Mouse (Mus musculus): ENCODE measurements at regions not wholly inside any gene's neighbourhood (a gene's known extent, or its start where the extent isn't known, plus 50 kb on each side); places are given as distances from the start of the nearest gene placed in this dataset.

DNA sequence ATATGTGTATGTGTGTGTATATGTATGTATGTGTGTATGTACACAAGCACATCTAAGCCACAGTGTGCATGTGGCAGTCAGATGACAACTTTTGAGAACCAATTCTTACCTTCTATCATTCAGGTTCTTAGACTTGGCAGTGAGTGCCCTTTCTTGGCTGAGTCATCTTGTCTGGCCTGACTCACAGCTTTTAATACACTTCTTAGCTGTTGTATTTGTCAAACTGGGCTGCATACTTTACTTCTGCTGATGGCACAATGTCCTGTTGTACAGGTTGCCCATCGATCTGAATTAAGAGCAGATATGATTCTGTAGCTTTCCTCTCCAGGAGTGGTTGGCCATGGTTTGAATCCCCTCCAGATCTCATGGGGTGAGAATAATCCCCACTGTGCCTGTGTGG lies 139.1 kb upstream of the Zfp648 start:
- Histone ChIP-seq H3K4me1 (no peaks in the 10 kb centered on the region), H3K36me3 (no peaks in the 10 kb centered on the region), H3K27ac (replicated peaks) (no peak overlapping the region), H3K27me3 (no peaks in the 10 kb centered on the region), H3K4me2 (replicated peaks) (no peak overlapping the region), H3K9ac (replicated peaks) (no peak overlapping the region), H3K4me3 (no peak overlapping the region), H3K9me3 (peaks cover 7% of the 10 kb centered on the region; the same call in 1 of the 2 replicates)
- 90% methylated on average over 1 of the region's 1 CpGs for WGBS
- no peak for ATAC-seq (ENCODE audit: low FRiP score, low read depth)

- Histone ChIP-seq H3K36me3 (no peaks in the 10 kb centered on the region), H3K4me1 (no peaks in the 10 kb centered on the region), H3K27me3 (no peaks in the 10 kb centered on the region), H3K9ac (replicated peaks) (no peak overlapping the region), H3K4me3 (no peak overlapping the region), H3K9me3 (peaks cover 7% of the 10 kb centered on the region; the same call in 1 of the 2 replicates), H3K4me2 (replicated peaks) (no peak overlapping the region), H3K27ac (replicated peaks) (no peak overlapping the region)
- WGBS = 88% methylated on average over 7 of the region's 7 CpGs
- ATAC-seq (ENCODE audit: low FRiP score, low read depth) = no peak
Measured at GRCm38 (mm10) chr1:154062666-154063065, 138.3 kb upstream of the Zfp648 start.

DNA sequence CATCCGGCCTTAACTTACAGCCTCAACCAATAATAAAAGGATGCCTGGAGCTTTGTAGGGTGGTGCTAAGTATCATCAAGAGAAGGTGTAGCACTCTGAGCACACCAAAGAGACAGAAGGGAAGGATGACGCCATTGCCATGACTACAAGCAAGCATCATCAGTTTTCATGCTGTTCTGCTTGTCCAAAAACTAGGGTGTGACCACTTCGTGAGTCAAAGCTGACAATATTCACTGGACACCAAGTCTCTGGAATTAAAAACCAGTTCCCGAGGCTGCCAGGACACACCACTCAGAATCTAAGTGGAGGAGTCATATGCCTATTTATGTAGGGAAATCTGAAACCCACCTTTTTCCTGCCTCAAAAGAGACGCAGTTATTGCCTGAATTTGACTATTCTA lies 136.4 kb upstream of the Zfp648 start:
- Histone ChIP-seq H3K4me2 (replicated peaks) (no peak overlapping the region), H3K4me1 (no peaks in the 10 kb centered on the region), H3K9ac (replicated peaks) (no peak overlapping the region), H3K27me3 (no peaks in the 10 kb centered on the region), H3K4me3 (no peak overlapping the region), H3K36me3 (no peaks in the 10 kb centered on the region), H3K9me3 (no peaks in the 10 kb centered on the region), H3K27ac (replicated peaks) (no peak overlapping the region)
- no peak for ATAC-seq (ENCODE audit: low FRiP score, low read depth)
- WGBS = 79% methylated on average over 5 of the region's 5 CpGs

DNA sequence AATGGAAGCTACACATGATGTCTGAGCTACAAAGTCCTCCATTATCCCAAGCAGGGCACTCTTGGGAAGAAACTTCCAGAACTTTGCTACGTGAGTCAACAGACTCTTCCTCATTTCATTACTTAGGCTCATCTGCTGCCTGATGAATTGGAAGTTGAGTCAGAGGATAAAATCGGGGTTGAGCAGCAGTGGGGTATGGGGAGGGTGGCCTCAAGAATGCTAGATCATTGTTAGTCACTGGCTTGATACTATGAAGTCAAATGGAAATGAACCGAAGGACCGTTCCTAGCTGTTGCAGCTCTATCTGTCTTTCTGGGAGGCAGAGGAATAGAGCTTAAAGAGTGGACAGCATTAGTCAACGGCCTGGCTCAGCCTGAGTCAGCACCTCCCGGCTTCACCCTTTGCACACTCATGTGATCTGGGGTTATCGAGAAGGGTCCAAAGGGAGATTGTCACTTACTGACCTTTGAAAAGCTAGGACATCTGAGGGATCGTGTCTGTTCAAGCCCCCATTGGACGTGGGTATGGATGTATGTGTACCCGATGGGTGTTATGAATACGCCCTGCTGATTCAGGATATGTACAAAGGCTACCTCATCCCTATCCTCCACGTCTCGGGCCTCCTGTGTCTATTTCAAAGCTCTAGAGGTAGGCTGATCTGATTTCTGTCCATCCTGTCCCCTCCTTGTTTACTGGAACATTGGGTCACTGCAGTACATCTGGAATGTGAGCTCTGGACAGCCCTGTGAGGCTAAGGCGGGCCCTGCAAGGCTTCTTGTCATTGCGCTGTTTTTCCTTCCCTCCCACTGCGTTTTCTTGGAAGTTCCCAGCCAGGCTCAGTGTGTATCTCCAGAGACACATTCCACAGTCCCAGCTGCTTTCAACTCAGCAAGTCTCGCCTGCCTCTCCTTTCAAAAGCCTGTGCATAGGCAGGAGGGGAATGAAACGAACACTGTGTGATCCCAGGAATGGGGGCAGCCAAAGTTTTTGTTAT lies 135.4 kb upstream of the Zfp648 start:
- no peaks in the 10 kb centered on the region for H3K36me3 ChIP-seq
- no peak for ATAC-seq (ENCODE audit: low FRiP score, low read depth)
- H3K27me3 ChIP-seq = no peaks in the 10 kb centered on the region
- no peak overlapping the region for H3K27ac ChIP-seq (replicated peaks)
- H3K9ac ChIP-seq (replicated peaks) = no peak overlapping the region
- H3K4me2 ChIP-seq (replicated peaks) = no peak overlapping the region
- H3K4me1 ChIP-seq = no peaks in the 10 kb centered on the region
- H3K4me3 ChIP-seq = no peak overlapping the region
- WGBS = 76% methylated on average over 18 of the region's 18 CpGs
- H3K9me3 ChIP-seq = no peaks in the 10 kb centered on the region

GRCm38 (mm10) chr1:154067856-154068255 lies 133.1 kb upstream of the Zfp648 start:
- H3K9me3 ChIP-seq = no peaks in the 10 kb centered on the region
- no peak for ATAC-seq (ENCODE audit: low FRiP score, low read depth)
- no peak overlapping the region for H3K4me2 ChIP-seq (replicated peaks)
- no peaks in the 10 kb centered on the region for H3K4me1 ChIP-seq
- H3K4me3 ChIP-seq = no peak overlapping the region
- no peaks in the 10 kb centered on the region for H3K27me3 ChIP-seq
- WGBS = 84% methylated on average over 1 of the region's 1 CpGs
- no peak overlapping the region for H3K27ac ChIP-seq (replicated peaks)
- no peak overlapping the region for H3K9ac ChIP-seq (replicated peaks)
- no peaks in the 10 kb centered on the region for H3K36me3 ChIP-seq

- Histone ChIP-seq H3K4me2 (replicated peaks) (no peak overlapping the region), H3K4me3 (no peak overlapping the region), H3K36me3 (no peaks in the 10 kb centered on the region), H3K4me1 (no peaks in the 10 kb centered on the region), H3K9ac (replicated peaks) (no peak overlapping the region), H3K9me3 (no peaks in the 10 kb centered on the region), H3K27me3 (no peaks in the 10 kb centered on the region), H3K27ac (replicated peaks) (no peak overlapping the region)
- 90% methylated on average over 1 of the region's 1 CpGs for WGBS
- ATAC-seq (ENCODE audit: low FRiP score, low read depth) = no peak
Measured at GRCm38 (mm10) chr1:154074270-154074669, 126.7 kb upstream of the Zfp648 start.

- H3K4me1 ChIP-seq = 0 out of 2 replicates have a peak, but pooled peaks cover 4% of the 10 kb centered on the region
- H3K9me3 ChIP-seq = no peaks in the 10 kb centered on the region
- no peak overlapping the region for H3K4me3 ChIP-seq
- no peaks in the 10 kb centered on the region for H3K36me3 ChIP-seq
- WGBS = 73% methylated on average over 10 of the region's 10 CpGs
- ATAC-seq (ENCODE audit: low FRiP score, low read depth) = no peak
- no peak overlapping the region for H3K4me2 ChIP-seq (replicated peaks)
- H3K27me3 ChIP-seq = no peaks in the 10 kb centered on the region
- H3K27ac ChIP-seq (replicated peaks) = no peak overlapping the region
- no peak overlapping the region for H3K9ac ChIP-seq (replicated peaks)
Measured at GRCm38 (mm10) chr1:154076684-154077475, 124.1 kb upstream of the Zfp648 start.

GRCm38 (mm10) chr1:154080505-154081380 lies 120.2 kb upstream of the Zfp648 start:
- Histone ChIP-seq H3K27me3 (no peaks in the 10 kb centered on the region), H3K9me3 (no peaks in the 10 kb centered on the region), H3K4me1 (0 out of 2 replicates have a peak, but pooled peaks cover 4% of the 10 kb centered on the region), H3K27ac (replicated peaks) (no peak overlapping the region), H3K36me3 (no peaks in the 10 kb centered on the region), H3K4me2 (replicated peaks) (no peak overlapping the region), H3K9ac (replicated peaks) (no peak overlapping the region), H3K4me3 (no peak overlapping the region)
- ATAC-seq (ENCODE audit: low FRiP score, low read depth) = no peak
- WGBS = 60% methylated on average over 10 of the region's 10 CpGs

- H3K36me3 ChIP-seq = no peaks in the 10 kb centered on the region
- no peak overlapping the region for H3K4me2 ChIP-seq (replicated peaks)
- H3K4me3 ChIP-seq = no peak overlapping the region
- H3K9ac ChIP-seq (replicated peaks) = no peak overlapping the region
- no peak for ATAC-seq (ENCODE audit: low FRiP score, low read depth)
- no peak overlapping the region for H3K27ac ChIP-seq (replicated peaks)
- no peaks in the 10 kb centered on the region for H3K9me3 ChIP-seq
- no peaks in the 10 kb centered on the region for H3K4me1 ChIP-seq
- H3K27me3 ChIP-seq = no peaks in the 10 kb centered on the region
Measured at GRCm38 (mm10) chr1:154086145-154086544, 114.8 kb upstream of the Zfp648 start.

GRCm38 (mm10) chr1:154089815-154090214 lies 111.2 kb upstream of the Zfp648 start:
- ATAC-seq (ENCODE audit: low FRiP score, low read depth) = no peak
- Histone ChIP-seq H3K4me1 (no peaks in the 10 kb centered on the region), H3K36me3 (no peaks in the 10 kb centered on the region), H3K9ac (replicated peaks) (no peak overlapping the region), H3K4me3 (no peak overlapping the region), H3K27me3 (no peaks in the 10 kb centered on the region), H3K27ac (replicated peaks) (no peak overlapping the region), H3K4me2 (replicated peaks) (no peak overlapping the region), H3K9me3 (no peaks in the 10 kb centered on the region)
- WGBS = 93% methylated on average over 3 of the region's 3 CpGs

DNA sequence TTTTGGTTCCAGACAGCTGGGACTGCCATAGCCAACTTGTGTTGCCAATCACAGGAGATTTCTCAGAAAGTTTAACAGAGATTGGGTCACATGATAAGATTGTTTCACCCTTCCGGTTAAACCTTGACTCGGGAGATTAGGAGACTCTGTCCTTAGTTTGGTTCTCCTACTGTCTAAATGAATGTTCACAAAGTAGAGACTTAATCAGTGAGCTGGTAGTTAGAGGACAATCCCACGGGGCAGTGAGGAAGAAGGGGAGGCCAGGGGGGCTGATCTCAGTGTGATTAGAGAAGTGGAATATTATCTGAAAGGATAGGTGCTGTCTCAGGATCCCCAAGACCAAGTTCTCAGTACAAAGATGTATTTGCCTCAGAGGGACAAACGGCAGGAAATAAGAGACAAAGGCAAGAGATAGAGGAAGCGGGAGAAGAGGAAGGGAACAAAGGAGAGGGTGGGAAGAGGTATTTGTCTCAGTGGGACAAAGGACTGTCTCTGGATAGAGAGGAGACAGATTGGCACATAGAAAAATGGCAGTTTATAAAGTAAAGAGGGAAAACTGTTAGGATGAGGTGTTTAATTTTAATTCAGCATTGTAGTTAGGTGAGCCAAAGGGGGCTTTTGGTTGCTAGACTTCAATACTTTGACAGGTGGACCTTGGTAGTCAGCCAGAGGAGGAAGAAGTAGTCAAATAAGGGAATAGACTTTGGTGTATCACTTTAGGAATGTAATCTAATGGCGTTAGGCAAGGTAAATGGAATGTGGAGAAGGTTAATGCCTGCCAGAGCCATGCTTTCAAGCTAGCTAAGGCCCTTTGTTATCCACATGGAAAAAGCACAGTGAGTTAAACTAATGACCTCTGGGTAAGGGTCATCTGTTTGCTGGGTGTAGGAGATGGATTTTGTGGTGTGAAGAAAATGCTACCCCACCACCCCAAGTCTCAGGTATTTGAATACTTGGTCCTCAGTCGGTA lies 110.2 kb upstream of the Zfp648 start:
- Histone ChIP-seq H3K4me3 (no peak overlapping the region), H3K9me3 (no peaks in the 10 kb centered on the region), H3K9ac (replicated peaks) (no peak overlapping the region), H3K27ac (replicated peaks) (no peak overlapping the region), H3K4me2 (replicated peaks) (no peak overlapping the region), H3K4me1 (no peaks in the 10 kb centered on the region), H3K36me3 (no peaks in the 10 kb centered on the region), H3K27me3 (no peaks in the 10 kb centered on the region)
- no peak for ATAC-seq (ENCODE audit: low FRiP score, low read depth)
- WGBS = 65% methylated on average over 7 of the region's 7 CpGs
